Mouse (Mus musculus): ENCODE data around the gene Prkce.

GRCm38 (mm10) chr17:86506881-86507280 is 339.3 kb downstream of the Prkce start:
- TF ChIP-seq CTCF (IDR thresholded peaks at IDR 0.05; ENCODE audit: low read depth) (no peak), EP300 (IDR thresholded peaks at IDR 0.05; ENCODE audit: low read depth) (no peak)
